Mouse (Mus musculus) hindbrain, embryonic 14.5 days (tissue): Measurements from ENCODE around the gene Gm13271. TPM values are rescaled to one million over a fixed set of nuclear protein-coding genes. Genes with fewer than 3 reads are reported as not detected.
"Not testable (repeated sequence)": the region's sequence is repeated elsewhere in the genome, so short reads cannot be mapped to it uniquely, and the experiment has no call there.

Source experiments
- ATAC-seq: fragments of 200-750 bp; cut with Nextera tagmentation; 2 replicates; pipeline ENCODE4 v1.8.0; 2017; ENCODE audit warnings: moderate number of reproducible peaks, mild to moderate bottlenecking, moderate TSS enrichment, moderate library complexity; ENCODE audit not compliant: low FRiP score
- DNase-seq: peaks from one replicate; pipeline ENCODE4 v3.0.0-alpha.2; 2015; ENCODE audit warnings: low spot score
- H3K27ac ChIP-seq: fragments of 300-500 bp; sonication (generic); 2 replicates; pipeline ENCODE4 v1.5.1; 2014; ENCODE audit warnings: mild to moderate bottlenecking, moderate library complexity
- H3K27me3 ChIP-seq: fragments of 300-500 bp; sonication (generic); 2 replicates; pipeline ENCODE4 v1.6.1; 2014; ENCODE audit warnings: mild to moderate bottlenecking, low read length, mixed read lengths; ENCODE audit not compliant: control insufficient read depth, insufficient read depth
- H3K36me3 ChIP-seq: fragments of 300-500 bp; sonication (generic); replicated peaks from 2 replicates; pipeline ENCODE4 v1.6.1; 2014; ENCODE audit not compliant: control insufficient read depth, insufficient read depth
- H3K4me1 ChIP-seq: fragments of 300-500 bp; sonication (generic); replicated peaks from 2 replicates; pipeline ENCODE4 v1.6.1; 2014; ENCODE audit warnings: antibody characterized with exemption, low read length, mixed read lengths; ENCODE audit not compliant: control insufficient read depth, insufficient read depth
- H3K4me2 ChIP-seq: fragments of 300-500 bp; sonication (generic); replicated peaks from 2 replicates; pipeline ENCODE4 v1.6.1; 2014; ENCODE audit warnings: mild to moderate bottlenecking, moderate library complexity
- H3K4me3 ChIP-seq: fragments of 300-500 bp; sonication (generic); replicated peaks from 2 replicates; pipeline ENCODE4 v1.5.1; 2014; ENCODE audit warnings: mild to moderate bottlenecking, low read length
- H3K9ac ChIP-seq: fragments of 300-500 bp; sonication (generic); 2 replicates; pipeline ENCODE4 v1.6.1; 2014
- H3K9me3 ChIP-seq: fragments of 300-500 bp; sonication (generic); 2 replicates; pipeline ENCODE4 v1.6.1; 2016; ENCODE audit warnings: low read length; ENCODE audit not compliant: control insufficient read depth
- WGBS: fragments of 180-500 bp; shearing (Covaris S2); extraction: QIAGEN DNeasy Blood & Tissue Kit; methylation state at CpG from one replicate; pipeline ENCODE4 v1.1.7; 2014; 5-methylcytosine and 5-hydroxymethylcytosine counted together
- polyA plus RNA-seq: library from polyadenylated mRNA; unstranded; fragments of >200 nt; fragmentation: Nextera tagmentation; extraction: Ambion mirVana; gene quantifications from 2 replicates; pipeline ENCODE4 v1.2.1, GENCODE M21; 2014

The Gm13271 gene
- not detected in 2 replicates for polyA plus RNA-seq

DNA sequence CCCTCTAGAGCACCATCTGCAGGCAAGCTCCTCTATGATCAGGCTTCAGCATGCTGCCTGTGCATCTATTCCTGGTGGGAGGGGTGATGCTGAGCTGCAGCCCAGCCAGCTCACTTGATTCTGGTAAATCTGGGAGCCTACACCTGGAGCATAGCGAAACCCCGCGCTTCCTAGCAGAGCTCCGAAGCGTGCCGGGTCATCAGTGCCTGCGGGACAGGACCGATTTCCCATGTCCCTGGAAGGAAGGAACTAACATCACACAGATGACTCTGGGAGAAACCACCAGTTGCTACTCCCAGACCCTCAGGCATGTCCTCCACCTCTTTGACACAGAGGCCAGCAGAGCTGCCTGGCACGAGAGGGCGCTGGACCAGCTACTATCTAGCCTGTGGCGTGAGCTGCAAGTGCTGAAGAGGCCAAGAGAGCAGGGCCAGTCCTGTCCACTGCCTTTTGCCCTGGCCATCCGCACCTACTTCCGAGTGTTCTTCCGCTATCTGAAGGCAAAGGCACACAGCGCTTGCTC, at the start of gene Gm13271:
TSS of gene Gm13271 (plus strand) at position 51 of the 523 bp plus-strand sequence.
- ATAC-seq, H3K36me3 ChIP-seq, H3K27ac ChIP-seq, H3K4me3 ChIP-seq, DNase-seq, H3K9ac ChIP-seq, H3K4me2 ChIP-seq, H3K9me3 ChIP-seq, H3K4me1 ChIP-seq, H3K27me3 ChIP-seq: not testable (repeated sequence)
- 83% methylated on average over 15 of the region's 15 CpGs for WGBS

DNA sequence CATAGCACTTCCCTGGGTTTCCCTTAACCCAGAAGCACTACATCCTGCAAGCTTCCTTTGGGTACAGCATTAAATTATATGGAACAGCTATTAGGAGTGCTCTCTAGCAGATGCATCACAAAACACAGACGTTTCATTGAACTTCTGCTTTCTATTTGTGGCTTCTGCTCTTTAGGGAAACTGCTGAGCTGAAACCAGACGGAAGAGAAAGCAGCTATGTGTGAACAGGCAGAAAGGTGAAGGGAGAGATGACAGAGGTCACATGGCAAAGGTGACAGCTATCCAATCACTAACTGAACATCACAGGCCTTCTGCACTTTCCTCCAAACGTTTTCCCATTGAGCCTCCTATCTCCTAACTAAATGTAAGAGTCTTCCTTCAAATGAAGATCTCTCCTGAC, 48.7 kb upstream of the Gm13271 start:
- Histone ChIP-seq H3K36me3 (no peaks in the 10 kb centered on the region), H3K27ac (no peak overlapping the region), H3K4me2 (no peak overlapping the region), H3K4me1 (no peaks in the 10 kb centered on the region), H3K9me3 (no peaks in the 10 kb centered on the region), H3K27me3 (no peaks in the 10 kb centered on the region), H3K4me3 (no peak overlapping the region), H3K9ac (no peak overlapping the region)
- 55% methylated on average over 3 of the region's 3 CpGs for WGBS
- ATAC-seq (no peak), DNase-seq (no peak)

GRCm38 (mm10) chr4:88707128-88707826, 47.4 kb upstream of the Gm13271 start:
- no peak for DNase-seq
- no peaks in the 10 kb centered on the region for H3K9me3 ChIP-seq
- no peak for ATAC-seq
- no peaks in the 10 kb centered on the region for H3K36me3 ChIP-seq
- no peaks in the 10 kb centered on the region for H3K4me1 ChIP-seq
- no peak overlapping the region for H3K27ac ChIP-seq
- 94% methylated on average over 1 of the region's 1 CpGs for WGBS
- no peak overlapping the region for H3K9ac ChIP-seq
- no peak overlapping the region for H3K4me2 ChIP-seq
- H3K4me3 ChIP-seq, result no peak overlapping the region
- no peaks in the 10 kb centered on the region for H3K27me3 ChIP-seq

GRCm38 (mm10) chr4:88714281-88714680, 40.4 kb upstream of the Gm13271 start:
- DNase-seq (no peak), ATAC-seq (no peak)
- H3K9ac ChIP-seq, result no peak overlapping the region
- 79% methylated on average over 1 of the region's 1 CpGs for WGBS
- no peaks in the 10 kb centered on the region for H3K9me3 ChIP-seq
- H3K4me1 ChIP-seq, result peaks cover 19% of the 10 kb centered on the region
- H3K4me3 ChIP-seq, result no peak overlapping the region
- no peak overlapping the region for H3K27ac ChIP-seq
- peaks cover 32% of the 10 kb centered on the region for H3K36me3 ChIP-seq
- no peaks in the 10 kb centered on the region for H3K27me3 ChIP-seq
- no peak overlapping the region for H3K4me2 ChIP-seq

DNA sequence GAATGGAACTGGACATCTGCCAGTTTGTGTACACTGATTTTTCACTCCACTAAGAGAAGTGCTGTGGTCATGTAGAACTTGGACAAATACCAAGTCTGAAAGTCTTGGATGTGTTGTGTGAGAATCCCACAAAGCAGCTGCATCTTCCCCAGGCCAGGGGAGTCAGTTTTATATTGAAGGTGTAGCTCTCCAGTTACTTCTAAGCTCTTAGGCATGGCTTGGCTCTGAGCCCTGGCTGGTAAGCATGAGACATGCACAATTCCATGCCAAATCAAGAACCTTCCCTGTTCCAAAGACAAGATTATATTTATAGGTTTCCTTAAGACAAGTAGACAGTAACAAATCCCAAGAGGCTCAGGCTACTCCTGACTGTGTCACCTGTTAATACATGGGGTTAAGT, 39.6 kb upstream of the Gm13271 start:
- DNase-seq (no peak), ATAC-seq (no peak)
- Histone ChIP-seq H3K4me1 (peaks cover 25% of the 10 kb centered on the region), H3K9ac (no peak overlapping the region), H3K9me3 (no peaks in the 10 kb centered on the region), H3K4me3 (no peak overlapping the region), H3K27me3 (no peaks in the 10 kb centered on the region), H3K4me2 (no peak overlapping the region), H3K36me3 (peaks cover 34% of the 10 kb centered on the region), H3K27ac (no peak overlapping the region)

- Histone ChIP-seq H3K4me3 (peak overlapping the region; percentile 28), H3K36me3 (peaks cover 40% of the 10 kb centered on the region), H3K4me1 (peaks cover 38% of the 10 kb centered on the region), H3K9ac (peak overlapping the region; percentile 50), H3K27ac (no peak overlapping the region), H3K27me3 (no peaks in the 10 kb centered on the region), H3K4me2 (peak overlapping the region; percentile 88), H3K9me3 (no peaks in the 10 kb centered on the region)
- ATAC-seq, result no peak
- 72% methylated on average over 1 of the region's 1 CpGs for WGBS
- no peak for DNase-seq
These were observed 36.0 kb upstream of the Gm13271 start for GRCm38 (mm10) chr4:88718715-88719114.

DNA sequence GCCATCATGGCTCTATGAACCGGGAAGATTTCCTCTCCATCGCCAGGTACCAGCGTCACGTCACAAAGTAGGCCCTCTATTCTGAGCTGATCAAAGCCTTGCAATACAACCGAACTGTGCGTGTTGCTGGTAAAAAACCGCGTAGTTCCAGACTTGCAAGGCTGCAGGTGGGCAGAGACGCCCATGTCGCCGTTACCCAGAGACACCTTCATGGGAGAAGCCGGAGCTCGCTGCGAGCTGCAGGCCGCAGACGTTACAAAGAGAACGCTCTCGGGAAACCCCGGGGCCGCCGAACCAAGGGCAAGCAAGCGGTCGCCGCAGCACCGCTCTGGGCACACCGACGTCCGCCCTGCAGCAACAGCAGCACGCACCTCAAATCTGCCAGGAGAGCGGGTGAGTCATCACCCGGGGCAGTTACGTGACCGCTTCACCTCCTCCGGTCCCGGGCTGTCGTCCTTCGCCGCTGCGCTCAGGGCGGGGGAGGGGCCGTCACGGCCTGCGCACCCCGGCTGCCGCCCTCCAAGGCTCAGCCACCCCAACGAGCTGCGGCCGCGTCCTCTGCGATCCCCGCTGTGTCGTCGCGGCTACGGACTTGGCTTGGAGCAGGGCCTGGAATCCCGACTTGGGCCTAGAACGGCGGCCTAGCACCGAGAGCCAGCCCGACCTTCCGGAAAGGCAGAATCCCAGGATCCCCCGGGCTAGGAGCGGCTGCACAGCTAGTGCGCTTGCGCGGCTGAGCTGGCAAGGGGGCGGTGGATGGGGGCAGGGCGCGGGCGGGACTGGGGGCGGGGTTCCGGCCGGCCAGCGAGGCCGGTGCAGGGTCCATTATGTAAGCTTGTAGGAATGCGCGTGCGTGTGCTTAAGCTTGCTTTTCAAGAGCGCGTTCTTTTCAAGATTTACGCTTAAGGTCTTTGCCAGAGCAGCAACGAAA, 32.6 kb upstream of the Gm13271 start, which contains the start of the genes Gm26566 and Klhl9:
TSS of gene Gm26566 (plus strand) at position 15 of the 931 bp plus-strand sequence.
TSS of gene Klhl9 (minus strand) at position 675 of the 931 bp plus-strand sequence.
- peak within 1 kb of the TSS; percentile 98 for H3K27ac ChIP-seq
- DNase-seq (peak; percentile 92), ATAC-seq (peak; percentile 99)
- peak within 1 kb of the TSS; percentile 88 for H3K4me2 ChIP-seq
- peak within 1 kb of the TSS; percentile 99 for H3K9ac ChIP-seq
- peaks cover 35% of the 10 kb centered on the region for H3K4me1 ChIP-seq
- H3K36me3 ChIP-seq, result peaks cover 10% of the 10 kb centered on the region
- no peaks in the 10 kb centered on the region for H3K27me3 ChIP-seq
- no peaks in the 10 kb centered on the region for H3K9me3 ChIP-seq
- under 1% methylated on average over 80 of the region's 82 CpGs for WGBS
- H3K4me3 ChIP-seq, result peak within 1 kb of the TSS; percentile 94

DNA sequence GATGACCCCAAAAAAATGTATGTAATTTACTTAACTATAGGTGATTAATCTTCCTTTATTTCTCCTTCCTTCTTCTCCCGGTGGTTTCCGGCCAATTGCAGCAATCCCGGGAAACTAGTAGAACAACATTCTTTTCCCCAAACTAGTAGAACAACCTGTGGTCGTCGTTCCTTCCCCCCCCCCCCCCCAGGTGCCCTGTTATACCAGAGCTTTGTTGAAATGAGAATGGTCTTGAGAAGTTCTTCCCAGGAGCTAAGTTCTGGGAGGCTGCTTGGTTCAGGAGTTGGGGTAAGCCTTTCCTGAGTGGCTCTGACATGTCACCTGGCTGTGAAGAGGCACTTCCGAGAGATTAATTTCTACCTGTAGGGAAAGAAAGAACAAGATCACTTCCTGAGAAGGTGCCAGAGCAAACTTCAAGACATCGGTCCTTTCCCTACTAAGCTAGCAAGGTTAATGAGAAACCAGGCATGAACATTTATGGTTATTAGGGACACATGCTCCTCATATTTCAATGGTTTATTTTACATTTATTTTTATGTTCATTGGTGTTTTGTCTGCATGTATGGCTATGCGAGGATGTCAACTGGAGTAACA, 31.1 kb upstream of the Gm13271 start:
- no peak overlapping the region for H3K4me2 ChIP-seq
- no peak for ATAC-seq

DNA sequence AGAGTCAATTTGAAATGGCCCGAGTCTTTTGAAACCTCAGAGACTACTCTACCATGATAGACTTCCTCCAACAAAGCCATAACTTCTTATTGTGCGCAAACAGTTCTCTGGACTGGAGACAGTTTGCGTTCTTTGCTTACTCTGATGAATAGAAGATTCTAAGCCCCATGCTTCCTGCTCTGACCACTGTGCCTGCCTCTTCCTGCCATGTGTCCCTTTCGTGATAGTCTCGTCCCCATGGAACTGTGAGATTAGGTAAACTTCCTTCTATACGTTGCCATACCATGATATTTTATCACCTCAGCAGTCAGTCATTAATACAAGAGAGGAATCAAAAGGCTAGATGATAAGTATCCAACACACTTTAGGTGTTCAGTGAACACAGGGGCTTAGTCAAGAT, 27.9 kb upstream of the Gm13271 start:
- 88% methylated on average over 6 of the region's 6 CpGs for WGBS
- H3K4me2 ChIP-seq, result no peak overlapping the region
- H3K9ac ChIP-seq, result no peak overlapping the region
- no peaks in the 10 kb centered on the region for H3K36me3 ChIP-seq
- no peaks in the 10 kb centered on the region for H3K27me3 ChIP-seq
- no peak for ATAC-seq
- H3K9me3 ChIP-seq, result no peaks in the 10 kb centered on the region
- DNase-seq, result no peak
- H3K4me3 ChIP-seq, result no peak overlapping the region
- no peaks in the 10 kb centered on the region for H3K4me1 ChIP-seq
- no peak overlapping the region for H3K27ac ChIP-seq

More for the DNA sequence above, 31.1 kb upstream of the Gm13271 start:
- Histone ChIP-seq H3K9me3 (no peaks in the 10 kb centered on the region), H3K36me3 (peaks cover 9% of the 10 kb centered on the region), H3K27ac (no peak overlapping the region), H3K4me3 (no peak overlapping the region), H3K27me3 (no peaks in the 10 kb centered on the region), H3K4me1 (peaks cover 26% of the 10 kb centered on the region), H3K9ac (no peak overlapping the region)
- WGBS, result 65% methylated on average over 8 of the region's 8 CpGs
- no peak for DNase-seq
